Mouse (Mus musculus) adrenal gland, adult (tissue): ENCODE data around the gene Gm26620.
A peak's percentile ranks its signal among the peaks of the same experiment; 100 is the strongest.

Experiments used
- DNase-seq, 2 experiments: peaks; one replicate each; pipeline ENCODE4 v3.0.0; 2022 to 2023; ENCODE audit warnings: low spot score in 1 of 2; ENCODE audit not compliant: inconsistent age in 2 of 2

Gm26620 gene

GRCm38 (mm10) chr1:170884978-170885561 is at the start of gene Gm26620, which contains the start of gene Dusp12:
Gene Gm26620 (plus strand): TSS chr1:170885065.
Gene Dusp12 (minus strand): TSS chr1:170885540.
- DNase-seq = peak; percentile 90 to 95

GRCm38 (mm10) chr1:170839685-170840084 is 45.2 kb upstream of the Gm26620 start:
- peak in 1 of 2 experiments; percentile 63 for DNase-seq

DNA sequence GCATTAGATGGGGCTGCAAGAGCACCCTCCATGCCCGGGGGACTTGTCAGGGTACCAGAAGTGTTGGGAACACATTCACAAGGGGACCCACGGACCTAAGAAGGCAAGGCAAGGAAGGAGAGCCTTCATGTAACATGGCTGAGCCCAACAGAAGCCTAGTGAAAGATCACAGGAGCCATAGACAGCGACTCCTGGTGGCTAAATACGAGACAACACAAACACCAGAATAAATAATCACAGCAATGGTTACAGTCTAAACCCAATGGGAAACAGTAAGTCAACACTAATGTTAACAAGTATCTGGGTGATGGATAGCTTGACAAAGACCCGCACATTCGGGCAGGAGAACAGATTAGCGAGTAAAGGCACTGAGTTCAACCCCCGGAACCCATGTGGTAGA is 40.5 kb upstream of the Gm26620 start:
- DNase-seq = no peak

DNA sequence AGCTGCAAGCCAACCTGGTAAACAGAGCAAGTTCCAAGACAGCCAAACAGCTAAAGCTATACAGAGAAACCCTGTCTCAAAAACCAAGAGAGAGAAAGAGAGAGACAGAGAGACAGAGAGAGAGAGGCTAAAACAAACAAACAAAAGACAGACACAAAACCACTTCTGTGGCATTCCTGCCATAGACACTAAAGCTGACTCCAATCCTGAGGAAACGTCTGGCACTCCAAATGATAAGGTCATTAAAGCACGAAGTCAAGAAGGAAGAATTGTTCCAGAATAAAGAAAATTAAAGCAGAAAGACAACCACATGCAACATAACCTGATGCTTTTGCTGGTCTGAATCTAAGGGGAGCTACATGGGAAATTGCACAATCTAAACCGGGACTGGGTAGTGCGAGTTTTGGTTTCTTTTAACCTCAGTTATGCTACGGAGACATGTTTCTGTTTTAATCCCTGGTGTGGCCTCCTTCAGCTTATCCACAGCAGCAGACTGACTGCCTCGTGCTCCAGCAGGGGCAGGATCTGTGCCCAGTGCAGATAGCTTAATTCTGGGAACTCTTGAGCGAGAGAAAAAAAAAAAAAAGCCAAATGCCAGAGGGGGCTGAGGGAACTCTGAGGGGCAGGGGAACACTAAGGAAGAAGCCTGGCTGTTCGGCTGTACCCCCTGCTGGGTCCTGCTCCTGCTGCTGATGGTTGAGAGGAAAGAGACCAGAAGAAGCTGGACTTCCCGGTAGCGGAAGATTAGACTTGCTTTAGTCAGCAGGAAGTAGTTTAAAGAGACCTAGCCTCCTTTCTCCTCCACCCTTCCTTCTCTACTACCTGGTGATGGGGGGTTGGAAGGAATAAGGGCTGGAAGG is 39.2 kb upstream of the Gm26620 start:
- DNase-seq = no peak

DNA sequence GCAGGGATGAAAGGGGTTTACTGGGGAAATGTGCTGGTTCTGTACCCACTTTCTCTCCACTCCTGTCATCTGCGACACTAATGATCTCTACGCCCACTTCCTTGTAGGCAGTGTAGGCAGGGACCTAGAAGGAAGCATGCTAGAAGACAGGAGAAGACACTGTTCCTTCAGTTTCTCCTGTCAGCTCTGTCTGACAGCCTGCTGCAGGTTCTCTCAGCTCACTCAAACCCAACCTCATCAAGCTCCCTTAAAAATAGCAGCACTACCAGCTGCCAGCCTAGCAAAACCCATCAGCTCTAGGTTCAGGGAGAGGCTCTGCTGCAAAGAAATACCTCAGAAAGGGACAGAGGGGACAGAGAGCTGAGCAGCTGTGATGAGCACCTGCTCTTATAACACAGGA is 34.9 kb upstream of the Gm26620 start:
- no peak for DNase-seq

GRCm38 (mm10) chr1:170850637-170851624 is 33.9 kb upstream of the Gm26620 start:
- DNase-seq = no peak

DNA sequence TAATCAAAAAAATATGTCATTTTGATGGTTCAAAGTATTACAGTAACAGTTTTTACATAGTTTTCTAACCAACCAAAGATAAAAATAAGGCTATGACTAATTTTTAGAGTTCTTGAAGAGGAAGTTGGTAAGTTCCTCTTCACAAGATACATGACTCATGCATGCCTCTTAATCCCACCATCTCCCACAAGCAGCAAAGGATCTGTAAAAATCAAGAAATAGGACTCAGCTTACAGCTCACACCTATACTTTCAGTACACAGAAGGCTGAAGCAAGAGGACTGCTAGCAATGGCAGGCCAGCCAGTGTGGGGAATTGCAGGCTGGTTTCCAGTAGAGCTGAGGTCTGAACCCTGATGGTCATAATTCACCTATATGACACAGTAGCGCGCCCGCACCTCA is 31.3 kb upstream of the Gm26620 start:
- peak in 1 of 2 experiments; percentile 53 for DNase-seq

DNA sequence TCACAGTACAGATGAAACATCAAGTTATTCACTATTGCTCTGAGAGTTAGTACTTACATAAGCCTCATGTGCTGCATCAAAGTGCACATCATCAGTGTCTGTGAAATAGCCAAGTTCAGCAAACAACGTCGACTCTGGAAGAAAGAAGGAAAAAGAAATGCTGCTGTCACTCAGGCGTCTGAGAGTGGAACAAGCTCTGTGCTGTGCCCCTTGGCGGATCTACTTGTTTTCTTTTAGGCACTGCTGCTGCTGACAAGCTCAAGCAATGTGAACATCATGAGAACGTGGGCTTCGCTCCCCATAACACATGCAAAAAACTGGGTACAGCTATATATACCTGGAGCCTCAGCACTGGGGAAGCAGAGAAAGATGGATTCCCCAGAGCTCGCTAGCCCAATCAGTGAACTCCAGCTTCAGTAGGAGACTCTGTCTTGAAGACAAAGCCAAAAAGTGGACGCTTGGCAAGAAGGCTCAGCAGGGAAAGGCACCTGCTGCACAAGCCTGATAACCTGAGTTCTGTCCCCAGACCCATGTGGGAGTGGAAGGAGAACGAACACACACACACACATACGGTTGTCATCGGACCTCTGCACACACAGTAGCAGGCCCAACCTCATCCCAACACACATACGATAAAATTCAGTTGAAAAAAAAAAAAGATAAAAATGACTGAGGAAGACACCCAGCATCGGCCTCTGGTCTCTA is 29.7 kb upstream of the Gm26620 start:
- DNase-seq = no peak

- DNase-seq = no peak
Measured at GRCm38 (mm10) chr1:170857369-170857768, 27.5 kb upstream of the Gm26620 start.

DNA sequence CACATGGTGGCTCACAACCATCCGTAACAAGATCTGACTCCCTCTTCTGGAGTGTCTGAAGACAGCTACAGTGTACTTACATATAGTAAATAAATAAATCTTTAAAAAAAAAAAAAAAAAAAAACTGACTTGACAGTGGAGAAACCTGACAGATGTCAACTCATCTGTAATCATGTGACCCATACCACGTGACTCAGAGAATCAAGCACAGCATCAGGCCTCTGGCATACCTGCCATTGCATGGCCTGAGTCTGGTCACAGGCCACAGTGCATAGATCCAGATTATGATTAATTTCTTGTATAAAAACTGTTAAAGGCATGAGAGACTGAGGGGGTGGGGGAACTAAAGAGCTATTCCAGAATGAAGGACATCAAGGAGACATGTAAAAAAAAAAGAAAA is 26.0 kb upstream of the Gm26620 start:
- DNase-seq = no peak

DNA sequence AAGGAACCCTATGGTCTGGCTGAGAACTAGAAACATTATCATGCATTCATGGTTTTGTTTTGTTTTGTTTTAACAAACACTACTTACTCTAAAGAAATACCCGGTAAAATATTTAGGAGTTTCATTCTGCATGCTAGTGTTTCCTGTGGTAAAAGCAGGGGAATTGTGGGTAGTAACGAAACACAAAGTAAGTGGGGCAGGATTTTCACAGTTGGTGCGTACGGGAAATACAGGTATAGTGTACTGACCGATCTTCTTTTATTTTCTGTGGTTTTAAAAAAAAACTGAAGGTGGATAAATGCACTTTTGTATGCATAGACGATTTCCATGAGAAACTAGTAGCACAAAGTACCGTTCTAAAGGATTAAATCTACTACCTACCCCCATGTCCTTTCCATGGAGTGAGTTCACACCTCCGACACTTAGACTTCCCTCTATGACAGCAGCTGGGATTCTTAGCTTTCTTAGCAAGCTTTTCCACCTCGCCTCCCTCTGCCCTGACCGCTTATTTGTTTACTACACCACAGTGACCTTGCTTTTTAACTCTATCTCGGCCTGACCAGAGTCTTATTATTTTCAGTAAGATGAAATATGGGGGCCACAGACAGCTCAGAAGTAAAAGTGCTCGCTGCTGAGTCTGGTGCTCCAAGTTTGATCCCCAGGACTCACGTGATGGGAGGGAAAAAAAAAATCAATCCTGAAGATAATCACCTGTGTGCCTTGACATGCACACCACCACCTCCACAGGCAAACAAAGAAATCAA is 23.0 kb upstream of the Gm26620 start:
- no peak for DNase-seq

GRCm38 (mm10) chr1:170862435-170862717 is 22.5 kb upstream of the Gm26620 start:
- no peak for DNase-seq

GRCm38 (mm10) chr1:170863033-170863432 is 21.8 kb upstream of the Gm26620 start:
- DNase-seq = no peak

DNA sequence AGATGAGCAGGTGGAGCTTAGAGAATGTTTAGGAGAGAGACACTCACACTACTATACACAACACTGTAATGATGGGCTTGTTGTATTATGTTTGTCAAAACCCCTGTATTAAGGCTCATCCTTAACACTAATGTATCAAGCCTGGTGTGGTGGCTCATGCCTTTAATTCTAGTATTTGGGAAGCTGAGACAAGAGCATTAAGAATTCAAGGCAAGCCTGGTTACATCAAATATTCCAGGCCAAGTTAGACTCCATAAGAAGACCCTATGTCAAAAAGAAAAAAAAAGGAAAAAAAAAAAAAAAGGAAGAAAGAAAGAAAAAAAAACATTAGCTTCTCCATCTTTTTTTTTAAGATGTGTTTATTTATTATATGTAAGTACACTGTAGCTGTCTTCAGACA is 20.6 kb upstream of the Gm26620 start:
- DNase-seq = no peak

- DNase-seq = no peak
Measured at GRCm38 (mm10) chr1:170864754-170865153, 20.1 kb upstream of the Gm26620 start.

DNA sequence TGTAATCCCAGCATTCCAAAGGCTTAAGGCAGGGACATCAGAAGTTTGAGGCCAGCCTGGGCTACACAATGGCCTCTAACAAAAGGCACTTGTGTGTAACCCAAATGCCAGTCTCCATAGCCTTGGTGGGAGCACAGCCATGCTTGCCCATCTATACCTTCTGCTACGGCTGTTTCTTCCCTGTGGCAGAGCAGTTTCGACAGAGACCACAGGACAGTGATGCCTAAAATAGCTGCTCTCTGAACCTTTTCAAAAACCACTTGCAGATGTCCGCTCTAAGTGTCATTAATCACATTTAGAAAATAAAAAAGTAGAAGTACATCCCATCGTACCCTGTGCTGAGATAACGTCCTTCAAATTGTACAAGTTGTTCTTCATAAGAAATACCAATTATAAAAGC is 19.5 kb upstream of the Gm26620 start:
- DNase-seq = no peak

GRCm38 (mm10) chr1:170866992-170867690 is 17.7 kb upstream of the Gm26620 start:
- peak; percentile 32 to 76 for DNase-seq

GRCm38 (mm10) chr1:170867691-170868105 is 17.2 kb upstream of the Gm26620 start, which contains the start of gene Atf6:
Gene Atf6 (minus strand): TSS chr1:170867771.
- peak; percentile 96 to 100 for DNase-seq
